Mouse (Mus musculus) liver, adult 2 months (tissue): ENCODE measurements around the gene Mlxip.

ENCODE experiments used
- CTCF ChIP-seq: fragments of 200-500 bp; IDR thresholded peaks from 2 replicates; pipeline ENCODE4 v1.5.1; 2011; ENCODE audit warnings: low read depth, low read length, control low read depth
- POLR2A ChIP-seq: fragments of 200-500 bp; IDR thresholded peaks from 2 replicates; pipeline ENCODE4 v1.6.1; 2011; ENCODE audit warnings: low read length, control low read depth; ENCODE audit not compliant: insufficient read depth; ENCODE audit errors: extremely low read depth

- TF ChIP-seq POLR2A (no peak), CTCF (no peak)
These were observed 47.7 kb downstream of the Mlxip start for GRCm38 (mm10) chr5:123442283-123442682.
